Mouse (Mus musculus) intestine, postnatal 0 days (tissue): ENCODE measurements at regions not wholly inside any gene's neighbourhood (a gene's known extent, or its start where the extent isn't known, plus 50 kb on each side); places are given as distances from the start of the nearest gene placed in this dataset.

Experiments
- ATAC-seq: fragments of 200-750 bp; cut with Nextera tagmentation; 2 replicates; pipeline ENCODE4 v1.8.0; 2017; ENCODE audit warnings: mild to moderate bottlenecking, moderate TSS enrichment, moderate library complexity
- H3K27ac ChIP-seq: fragments of 300-500 bp; sonication (generic); 2 replicates; pipeline ENCODE4 v1.5.1; 2014; ENCODE audit warnings: mild to moderate bottlenecking, low read depth, low read length, moderate library complexity
- H3K27me3 ChIP-seq: fragments of 300-500 bp; sonication (generic); replicated peaks from 2 replicates; pipeline ENCODE4 v1.6.1; 2014; ENCODE audit warnings: low read length, mixed read lengths; ENCODE audit not compliant: control insufficient read depth, insufficient read depth
- H3K36me3 ChIP-seq: fragments of 300-500 bp; sonication (generic); 2 replicates; pipeline ENCODE4 v1.6.1; 2014; ENCODE audit warnings: mild to moderate bottlenecking, moderate library complexity; ENCODE audit not compliant: control insufficient read depth, insufficient read depth
- H3K4me1 ChIP-seq: fragments of 300-500 bp; sonication (generic); replicated peaks from 2 replicates; pipeline ENCODE4 v1.6.1; 2014; ENCODE audit warnings: antibody characterized with exemption, low read length, mixed read lengths; ENCODE audit not compliant: control insufficient read depth, insufficient read depth
- H3K4me2 ChIP-seq: fragments of 300-500 bp; sonication (generic); replicated peaks from 2 replicates; pipeline ENCODE4 v1.6.1; 2014; ENCODE audit warnings: low read depth, mild to moderate bottlenecking, moderate library complexity
- H3K4me3 ChIP-seq: fragments of 300-500 bp; sonication (generic); 2 replicates; pipeline ENCODE4 v1.5.1; 2014; ENCODE audit warnings: low read depth, low read length
- H3K9ac ChIP-seq: fragments of 300-500 bp; sonication (generic); 2 replicates; pipeline ENCODE4 v1.6.1; 2014; ENCODE audit warnings: mild to moderate bottlenecking, low read depth, low read length
- H3K9me3 ChIP-seq: fragments of 300-500 bp; sonication (generic); 2 replicates; pipeline ENCODE4 v1.6.1; 2016; ENCODE audit warnings: mixed run types; ENCODE audit not compliant: control insufficient read depth
- CTCF ChIP-seq: sonication (generic); IDR thresholded peaks from 2 replicates; pipeline ENCODE4 v1.5.1; 2016; ENCODE audit warnings: low read depth, mild to moderate bottlenecking, control low read depth, antibody characterized with exemption, moderate library complexity
- WGBS: fragments of 180-500 bp; shearing (Covaris S2); extraction: QIAGEN DNeasy Blood & Tissue Kit; methylation state at CpG from one replicate; pipeline ENCODE4 v1.1.7; 2014; 5-methylcytosine and 5-hydroxymethylcytosine counted together

GRCm38 (mm10) chr4:150745529-150746429 is 93.8 kb upstream of the Slc45a1 start:
- Histone ChIP-seq H3K27me3 (no peaks in the 10 kb centered on the region), H3K4me2 (no peak overlapping the region; the same call in 1 of the 2 replicates), H3K27ac (peak overlapping the region; percentile 84; the same call in 1 of the 2 replicates), H3K36me3 (no peaks in the 10 kb centered on the region), H3K4me3 (no peak overlapping the region), H3K4me1 (peaks cover 9% of the 10 kb centered on the region; the same call in 1 of the 2 replicates), H3K9ac (no peak overlapping the region), H3K9me3 (no peaks in the 10 kb centered on the region)
- peak; percentile 81 for ATAC-seq
- no peak for TF ChIP-seq CTCF
- WGBS, result 43% methylated on average over 7 of the region's 7 CpGs

GRCm38 (mm10) chr4:150743508-150743907 is 91.5 kb upstream of the Slc45a1 start:
- peaks cover 9% of the 10 kb centered on the region; the same call in 1 of the 2 replicates for H3K4me1 ChIP-seq
- H3K4me2 ChIP-seq, result no peak overlapping the region
- no peak overlapping the region for H3K9ac ChIP-seq
- no peak overlapping the region for H3K27ac ChIP-seq
- TF ChIP-seq CTCF, result no peak
- no peaks in the 10 kb centered on the region for H3K36me3 ChIP-seq
- no peaks in the 10 kb centered on the region for H3K27me3 ChIP-seq
- WGBS, result 56% methylated on average over 8 of the region's 8 CpGs
- ATAC-seq, result no peak
- H3K9me3 ChIP-seq, result no peaks in the 10 kb centered on the region
- H3K4me3 ChIP-seq, result no peak overlapping the region

GRCm38 (mm10) chr4:150743103-150743502 is 91.1 kb upstream of the Slc45a1 start:
- Histone ChIP-seq H3K36me3 (no peaks in the 10 kb centered on the region), H3K9me3 (no peaks in the 10 kb centered on the region), H3K4me3 (no peak overlapping the region), H3K9ac (no peak overlapping the region), H3K4me2 (no peak overlapping the region), H3K27ac (no peak overlapping the region), H3K4me1 (peaks cover 9% of the 10 kb centered on the region; the same call in 1 of the 2 replicates), H3K27me3 (no peaks in the 10 kb centered on the region)
- 27% methylated on average over 6 of the region's 6 CpGs for WGBS
- ATAC-seq, result no peak
- no peak for TF ChIP-seq CTCF

GRCm38 (mm10) chr4:150741810-150742209 is 89.8 kb upstream of the Slc45a1 start:
- no peak for ATAC-seq
- Histone ChIP-seq H3K27ac (no peak overlapping the region), H3K9me3 (no peaks in the 10 kb centered on the region), H3K4me1 (peaks cover 9% of the 10 kb centered on the region; the same call in 1 of the 2 replicates), H3K36me3 (no peaks in the 10 kb centered on the region), H3K27me3 (no peaks in the 10 kb centered on the region), H3K4me3 (no peak overlapping the region), H3K9ac (no peak overlapping the region), H3K4me2 (no peak overlapping the region)
- no peak for TF ChIP-seq CTCF
- 80% methylated on average over 4 of the region's 4 CpGs for WGBS

GRCm38 (mm10) chr4:150740167-150740566 is 88.2 kb upstream of the Slc45a1 start:
- no peak overlapping the region for H3K27ac ChIP-seq
- no peaks in the 10 kb centered on the region for H3K27me3 ChIP-seq
- H3K36me3 ChIP-seq, result no peaks in the 10 kb centered on the region
- TF ChIP-seq CTCF, result no peak
- WGBS, result 25% methylated on average over 8 of the region's 8 CpGs
- H3K4me3 ChIP-seq, result no peak overlapping the region
- ATAC-seq, result no peak
- H3K4me2 ChIP-seq, result no peak overlapping the region
- H3K9ac ChIP-seq, result no peak overlapping the region
- no peaks in the 10 kb centered on the region for H3K4me1 ChIP-seq
- no peaks in the 10 kb centered on the region for H3K9me3 ChIP-seq

- no peak for ATAC-seq
- Histone ChIP-seq H3K36me3 (no peaks in the 10 kb centered on the region), H3K27ac (no peak overlapping the region), H3K9ac (no peak overlapping the region), H3K4me1 (no peaks in the 10 kb centered on the region), H3K4me3 (no peak overlapping the region), H3K4me2 (no peak overlapping the region), H3K9me3 (no peaks in the 10 kb centered on the region), H3K27me3 (no peaks in the 10 kb centered on the region)
- TF ChIP-seq CTCF, result no peak
- WGBS, result 93% methylated on average over 9 of the region's 9 CpGs
Measured at GRCm38 (mm10) chr4:150738736-150739135, 86.8 kb upstream of the Slc45a1 start.
